9 mouse cellular contexts compared by ENCODE assay signal in genomic region chr9:107724796-107725195, GRCm38 (mm10). TPM values are rescaled to one million over a fixed set of nuclear protein-coding genes. Genes with fewer than 3 reads are reported as not detected.
DNase-seq lines count a peak whose midpoint lies in the region; ATAC-seq lines count a peak whose summit lies in the region.
"Had no signal": no experiment of that assay in that cellular context is flagged by ENCODE, and none has a peak within 500 bp of the region (broad histone marks: within the 10 kb centered on the region; RNA-seq: fewer than 3 reads in every experiment).

No protein-coding gene starts in this region.

- peaks cover 48% of the 10 kb centered on the region for H3K4me1 ChIP-seq in kidney, embryonic 14.5 days (ENCODE audit: control insufficient read depth, insufficient read depth, low read length)
- H3K4me1 ChIP-seq in embryonic facial prominence, embryonic 13.5 days = peaks cover 80% of the 10 kb centered on the region
- H3K4me1 ChIP-seq in liver, embryonic 15.5 days (replicated peaks) = peaks cover 25% of the 10 kb centered on the region

- no peak for ATAC-seq in kidney, embryonic 14.5 days (ENCODE audit: low FRiP score, low TSS enrichment)
- ATAC-seq in embryonic facial prominence, embryonic 13.5 days (ENCODE audit: insufficient number of reproducible peaks, insufficient read depth, low FRiP score, low TSS enrichment, low read depth) = no peak
- ATAC-seq in liver, embryonic 15.5 days (ENCODE audit: insufficient read depth) = peak; percentile 24; the same call in 1 of the 2 replicates
- no peak for ATAC-seq in activated CD4-positive, CD25-positive, alpha-beta regulatory T cell, adult 4 months

- H3K9ac ChIP-seq in kidney, embryonic 14.5 days (ENCODE audit: low read depth, low read length) = no peak overlapping the region
- H3K9ac ChIP-seq in embryonic facial prominence, embryonic 13.5 days = no peak overlapping the region
- H3K9ac ChIP-seq in liver, embryonic 15.5 days = no peak overlapping the region

- DNase-seq in adrenal gland, adult (ENCODE audit: inconsistent age in 2 of 2, low spot score in 1 of 2) = peak; percentile 26 to 81
- DNase-seq in adrenal gland, postnatal 14 days = no peak
- DNase-seq in kidney, adult 11 months = no peak
- DNase-seq in layer of hippocampus, postnatal 25 days (ENCODE audit: extremely low spot score in 1 of 2, low spot score in 1 of 2) = no peak
- DNase-seq: gastrocnemius, postnatal 36 days had no signal

- no peaks in the 10 kb centered on the region for H3K36me3 ChIP-seq in kidney, embryonic 14.5 days (ENCODE audit: control insufficient read depth, insufficient read depth, low read length)
- no peaks in the 10 kb centered on the region for H3K36me3 ChIP-seq in embryonic facial prominence, embryonic 13.5 days
- no peaks in the 10 kb centered on the region for H3K36me3 ChIP-seq in liver, embryonic 15.5 days (replicated peaks)

- H3K9me3 ChIP-seq in kidney, embryonic 14.5 days (ENCODE audit: control insufficient read depth, low read length) = no peaks in the 10 kb centered on the region
- H3K9me3 ChIP-seq in embryonic facial prominence, embryonic 13.5 days = no peaks in the 10 kb centered on the region
- no peaks in the 10 kb centered on the region for H3K9me3 ChIP-seq in liver, embryonic 15.5 days (replicated peaks)

- peak overlapping the region; percentile 92 for H3K27ac ChIP-seq in kidney, embryonic 14.5 days (ENCODE audit: low read depth, low read length)
- H3K27ac ChIP-seq in embryonic facial prominence, embryonic 13.5 days = peak overlapping the region; percentile 85
- H3K27ac ChIP-seq in liver, embryonic 15.5 days (replicated peaks) = peak overlapping the region; percentile 51; the same call in 1 of the 2 replicates

- no peak overlapping the region for H3K4me3 ChIP-seq in kidney, embryonic 14.5 days (ENCODE audit: low read length)
- H3K4me3 ChIP-seq in embryonic facial prominence, embryonic 13.5 days = no peak overlapping the region
- no peak overlapping the region for H3K4me3 ChIP-seq in liver, embryonic 15.5 days (replicated peaks)

- H3K4me2 ChIP-seq in kidney, embryonic 14.5 days (replicated peaks; ENCODE audit: low read depth, low read length) = no peak overlapping the region
- no peak overlapping the region for H3K4me2 ChIP-seq in embryonic facial prominence, embryonic 13.5 days
- no peak overlapping the region for H3K4me2 ChIP-seq in liver, embryonic 15.5 days

- 68% methylated on average over 1 of the region's 1 CpGs for WGBS in kidney, embryonic 14.5 days
- WGBS in embryonic facial prominence, embryonic 13.5 days = 74% methylated on average over 1 of the region's 1 CpGs
- WGBS in liver, embryonic 15.5 days (ENCODE audit: insufficient replicate concordance) = 68% methylated on average over 1 of the region's 1 CpGs

- H3K27me3 ChIP-seq in kidney, embryonic 14.5 days (ENCODE audit: control insufficient read depth, insufficient read depth, low read length) = no peaks in the 10 kb centered on the region
- H3K27me3 ChIP-seq in embryonic facial prominence, embryonic 13.5 days = no peaks in the 10 kb centered on the region
- peaks cover 36% of the 10 kb centered on the region for H3K27me3 ChIP-seq in liver, embryonic 15.5 days

RNA-seq across cellular contexts. Expression of gene Sema3f, which starts 14.5 kb away (rescaled TPM):
- total RNA-seq in adrenal gland, postnatal 14 days (2021) = 22.8 and 25.9 TPM in 2 replicates
- polyA plus RNA-seq in kidney, embryonic 14.5 days (2014; fragmentation: Nextera tagmentation; extraction: Ambion mirVana) = 32.4 and 38.4 TPM in 2 replicates
- 37.7 and 44.0 TPM in 2 replicates for polyA plus RNA-seq in embryonic facial prominence, embryonic 13.5 days (2015; fragmentation: Nextera tagmentation; extraction: Ambion mirVana)
- polyA plus RNA-seq in liver, embryonic 15.5 days (2015; fragmentation: Nextera tagmentation; extraction: Ambion mirVana) = 0.76 and 0.92 TPM in 2 replicates
- not detected for polyA plus RNA-seq in activated CD4-positive, CD25-positive, alpha-beta regulatory T cell, adult 4 months (2017; shearing (Covaris generic))
- 1 to 10 TPM; 2.9 to 4.2 TPM for total RNA-seq in layer of hippocampus, postnatal 25 days (2021)

RNA-seq across cellular contexts. Expression of gene Gnat1, which starts 45.3 kb away (rescaled TPM):
- 0.34 and 0.41 TPM in 2 replicates for total RNA-seq in adrenal gland, postnatal 14 days (2021)
- 4.7 and 5.3 TPM in 2 replicates for polyA plus RNA-seq in kidney, embryonic 14.5 days (2014; fragmentation: Nextera tagmentation; extraction: Ambion mirVana)
- 1.2 and 2.0 TPM in 2 replicates for polyA plus RNA-seq in embryonic facial prominence, embryonic 13.5 days (2015; fragmentation: Nextera tagmentation; extraction: Ambion mirVana)
- 1.2 and 1.3 TPM in 2 replicates for polyA plus RNA-seq in liver, embryonic 15.5 days (2015; fragmentation: Nextera tagmentation; extraction: Ambion mirVana)
- 1 to 10 TPM in 1 of 2 experiments, not detected in 1; 1.1 TPM for polyA plus RNA-seq in activated CD4-positive, CD25-positive, alpha-beta regulatory T cell, adult 4 months (2017; shearing (Covaris generic))
- not detected for total RNA-seq in layer of hippocampus, postnatal 25 days (2021)
- total RNA-seq: gastrocnemius, postnatal 36 days had no signal

RNA-seq across cellular contexts. Expression of gene Rbm5, which starts 46.0 kb away (rescaled TPM):
- 108 and 137 TPM in 2 replicates for total RNA-seq in adrenal gland, postnatal 14 days (2021)
- polyA plus RNA-seq in kidney, embryonic 14.5 days (2014; fragmentation: Nextera tagmentation; extraction: Ambion mirVana) = 128 and 193 TPM in 2 replicates
- 262 and 274 TPM in 2 replicates for polyA plus RNA-seq in embryonic facial prominence, embryonic 13.5 days (2015; fragmentation: Nextera tagmentation; extraction: Ambion mirVana)
- polyA plus RNA-seq in liver, embryonic 15.5 days (2015; fragmentation: Nextera tagmentation; extraction: Ambion mirVana) = 63.8 and 72.0 TPM in 2 replicates
- polyA plus RNA-seq in activated CD4-positive, CD25-positive, alpha-beta regulatory T cell, adult 4 months (2017; shearing (Covaris generic)) = 100 to 1,000 TPM; 299 to 310 TPM
- 100 to 1,000 TPM; 117 to 159 TPM for total RNA-seq in layer of hippocampus, postnatal 25 days (2021)

RNA-seq across cellular contexts. Expression of gene Slc38a3, which starts 55.5 kb away (rescaled TPM):
- 4.9 and 85.2 TPM in 2 replicates for total RNA-seq in adrenal gland, postnatal 14 days (2021)
- polyA plus RNA-seq in kidney, embryonic 14.5 days (2014; fragmentation: Nextera tagmentation; extraction: Ambion mirVana) = 4.8 and 6.5 TPM in 2 replicates
- polyA plus RNA-seq in embryonic facial prominence, embryonic 13.5 days (2015; fragmentation: Nextera tagmentation; extraction: Ambion mirVana) = 3.4 and 4.1 TPM in 2 replicates
- 35.0 and 50.9 TPM in 2 replicates for polyA plus RNA-seq in liver, embryonic 15.5 days (2015; fragmentation: Nextera tagmentation; extraction: Ambion mirVana)
- polyA plus RNA-seq in activated CD4-positive, CD25-positive, alpha-beta regulatory T cell, adult 4 months (2017; shearing (Covaris generic)) = not detected
- total RNA-seq in layer of hippocampus, postnatal 25 days (2021) = 10 to 100 TPM; 57.8 to 66.2 TPM

Comparison
In these comparisons a context has a peak if more than half of its experiments do, and no peak if none do; other contexts are left out.
1. DNase-seq: peak in adrenal gland, adult (2 of 2); none in adrenal gland, postnatal 14 days (single experiment), kidney, adult 11 months (single experiment) and layer of hippocampus, postnatal 25 days (0 of 2).
2. RNA of gene Sema3f, which starts 14.5 kb away (polyA plus RNA-seq): 37.7 to 44.0 TPM in embryonic facial prominence, embryonic 13.5 days and 32.4 to 38.4 TPM in kidney, embryonic 14.5 days; 0.76 to 0.92 TPM in liver, embryonic 15.5 days and not detected in activated CD4-positive, CD25-positive, alpha-beta regulatory T cell, adult 4 months; every median in the first group is over 10 times any median in the second.
3. Peak in every context shown above with its lines, with median percentiles within 50 percentile points of each other: H3K27ac ChIP-seq.